Mouse (Mus musculus): ENCODE data around the gene Sephs1.
"Not testable (repeated sequence)": the region's sequence is repeated elsewhere in the genome, so short reads cannot be mapped to it uniquely, and the experiment has no call there.

Gene Sephs1

GRCm38 (mm10) chr2:4907916-4908315 is 26.6 kb downstream of the Sephs1 start:
- DNase-seq (ENCODE audit: low spot score): no peak

- no peak for DNase-seq (ENCODE audit: low spot score)
Observed at GRCm38 (mm10) chr2:4908771-4909315, 27.5 kb downstream of the Sephs1 start.

GRCm38 (mm10) chr2:4909909-4910308 is 28.5 kb downstream of the Sephs1 start:
- DNase-seq (ENCODE audit: low spot score): no peak

- DNase-seq (ENCODE audit: low spot score): no peak
Observed at GRCm38 (mm10) chr2:4910521-4910920, 29.2 kb downstream of the Sephs1 start.

GRCm38 (mm10) chr2:4913949-4914348 is 32.6 kb downstream of the Sephs1 start:
- no peak for DNase-seq (ENCODE audit: low spot score)

DNA sequence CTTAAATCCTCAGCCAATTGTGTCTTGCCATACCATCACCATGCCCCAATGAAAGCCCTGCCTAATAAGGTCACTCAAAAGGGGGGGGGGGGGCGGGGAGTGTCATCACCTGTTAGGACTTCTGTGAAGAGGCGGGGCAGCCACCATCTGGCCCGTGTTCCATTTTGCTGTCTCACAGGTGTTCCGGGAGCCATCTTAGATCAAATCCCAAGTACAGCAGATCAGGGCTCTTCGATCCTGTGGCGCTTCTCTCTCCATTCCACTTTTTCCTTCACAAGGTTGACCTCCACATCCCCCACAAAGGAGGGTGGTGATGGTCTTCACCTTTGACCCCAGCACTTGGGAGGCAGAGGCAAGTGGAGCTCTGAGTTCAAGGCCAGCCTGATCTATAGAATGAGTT is 34.7 kb downstream of the Sephs1 start:
- DNase-seq (ENCODE audit: low spot score): no peak

DNA sequence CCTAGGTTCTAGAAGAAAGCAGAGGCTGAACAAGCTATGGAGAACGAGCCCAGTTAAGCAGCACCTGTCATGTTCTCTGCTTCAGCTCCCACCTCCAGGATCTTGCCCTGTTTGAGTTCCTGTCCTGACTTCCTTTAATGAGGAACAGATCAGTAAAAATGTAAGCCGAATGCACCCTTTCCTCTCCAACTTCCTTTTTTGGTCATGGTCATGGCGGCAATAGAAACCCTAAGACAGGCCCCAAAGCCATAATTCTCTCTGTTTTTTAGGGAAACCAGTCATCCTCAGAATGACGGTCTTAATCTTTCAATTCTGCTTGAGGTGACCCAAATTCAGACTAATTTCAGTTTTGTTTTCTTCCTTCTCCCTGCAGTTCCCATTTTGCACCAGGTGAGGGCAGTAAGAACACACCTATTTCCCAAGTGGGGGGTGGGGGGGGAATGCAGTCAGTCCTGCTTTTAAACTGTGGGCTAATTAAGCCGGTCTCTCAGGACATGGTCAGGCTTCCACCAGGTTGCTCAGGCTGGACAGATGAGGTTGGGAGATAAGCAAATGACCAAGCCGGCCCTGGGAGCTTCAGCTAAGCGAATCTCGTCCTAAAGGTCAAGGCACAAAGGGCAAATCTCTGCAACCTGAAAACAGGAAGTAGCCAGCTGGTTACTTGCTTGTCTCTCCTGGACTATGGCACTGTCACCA is 36.1 kb downstream of the Sephs1 start:
- peak; percentile 61 for DNase-seq (ENCODE audit: low spot score)

- peak; percentile 92 for DNase-seq (ENCODE audit: low spot score)
Observed at GRCm38 (mm10) chr2:4918860-4919739, 37.7 kb downstream of the Sephs1 start, which contains the start of gene Phyh. Phyh (plus strand) TSS chr2:4919019.

DNA sequence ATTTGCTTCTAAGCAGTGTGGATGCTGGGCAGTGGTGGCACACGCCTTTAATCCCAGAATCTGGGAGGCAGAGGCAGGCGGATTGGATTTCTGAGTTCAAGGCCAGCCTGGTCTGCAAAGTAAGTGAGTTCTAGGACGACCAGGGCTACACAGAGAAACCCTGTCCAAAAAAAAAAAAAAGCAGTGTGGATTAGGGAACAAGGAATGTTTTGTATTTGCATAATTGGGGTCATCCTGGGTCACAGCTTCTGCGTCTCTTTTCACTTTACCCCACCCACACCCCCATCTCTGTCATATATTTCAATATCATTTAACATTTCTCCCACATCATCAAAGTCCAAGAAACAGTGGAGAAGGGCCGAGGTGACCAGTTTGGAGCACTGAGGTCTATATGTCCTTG is 39.7 kb downstream of the Sephs1 start:
- no peak for DNase-seq (ENCODE audit: low spot score)

DNA sequence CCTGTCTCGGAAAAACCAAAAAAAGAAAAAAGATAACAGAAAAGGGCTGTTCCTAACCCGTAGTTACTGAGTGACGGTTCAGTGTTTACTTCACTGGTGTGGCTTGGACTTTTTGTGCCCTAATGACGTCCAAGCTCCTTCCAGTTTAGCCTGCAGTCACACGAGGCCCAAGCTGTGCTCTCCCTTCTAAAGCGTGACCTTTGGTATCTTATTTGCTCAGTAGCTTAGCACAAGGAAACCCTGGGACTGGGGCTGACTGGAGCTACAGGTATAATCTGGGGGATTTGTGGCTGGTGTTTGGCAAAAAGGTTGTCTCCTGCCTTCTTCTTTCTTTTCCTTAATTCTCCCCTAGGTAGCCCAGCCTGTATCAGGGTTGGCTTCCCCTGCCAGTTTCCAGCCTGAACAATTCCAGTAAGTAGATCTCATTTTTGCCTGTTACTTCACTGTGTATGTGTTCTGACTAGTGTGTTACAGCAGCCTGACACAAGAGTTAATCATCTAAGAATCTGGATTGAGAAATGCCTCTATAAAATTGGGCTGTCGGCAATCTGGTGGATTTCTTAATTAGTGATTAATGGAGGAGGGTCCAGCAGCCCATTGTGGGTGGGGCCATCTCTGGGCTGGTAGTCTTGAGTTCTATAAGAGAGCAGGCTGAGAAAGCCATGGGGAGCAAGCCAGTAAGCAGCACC is 41.3 kb downstream of the Sephs1 start:
- DNase-seq (ENCODE audit: low spot score): no peak

GRCm38 (mm10) chr2:4927391-4927790 is 46.0 kb downstream of the Sephs1 start:
- no peak for DNase-seq (ENCODE audit: low spot score)

- DNase-seq (ENCODE audit: low spot score): no peak
Observed at GRCm38 (mm10) chr2:4929230-4929629, 47.9 kb downstream of the Sephs1 start.

- no peak for DNase-seq (ENCODE audit: low spot score)
Observed at GRCm38 (mm10) chr2:4934516-4934915, 53.2 kb downstream of the Sephs1 start.

DNA sequence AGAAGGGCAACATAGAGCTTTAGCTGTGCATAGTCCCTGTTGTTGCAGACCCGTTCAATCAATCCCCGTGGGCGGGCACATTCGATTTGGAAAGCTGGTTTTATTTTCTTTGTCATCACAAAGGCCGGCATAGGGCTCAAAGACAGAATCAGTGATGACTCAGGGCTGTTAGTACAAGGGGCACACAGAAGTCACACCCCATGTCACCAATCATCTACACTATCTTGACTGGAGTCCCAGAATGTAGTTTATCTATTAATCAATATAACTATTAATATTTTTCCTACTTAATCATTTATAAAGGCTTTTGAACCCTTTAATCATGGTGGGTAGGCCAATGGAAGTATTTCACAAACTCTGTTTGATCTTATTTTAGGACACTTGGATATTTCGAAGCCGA is 56.6 kb downstream of the Sephs1 start:
- no peak for DNase-seq (ENCODE audit: low spot score)

GRCm38 (mm10) chr2:4940861-4941260 is 59.5 kb downstream of the Sephs1 start:
- DNase-seq (ENCODE audit: low spot score): no peak

GRCm38 (mm10) chr2:4949691-4950090 is 68.3 kb downstream of the Sephs1 start:
- DNase-seq (ENCODE audit: low spot score): not testable (repeated sequence)

GRCm38 (mm10) chr2:4950986-4951385 is 69.6 kb downstream of the Sephs1 start:
- no peak for DNase-seq (ENCODE audit: low spot score)

GRCm38 (mm10) chr2:4954216-4954760 is 72.9 kb downstream of the Sephs1 start:
- no peak for DNase-seq (ENCODE audit: low spot score)

- DNase-seq (ENCODE audit: low spot score): no peak
Observed at GRCm38 (mm10) chr2:4958039-4958438, 76.7 kb downstream of the Sephs1 start.

All from embryo, embryonic 10 days (tissue).